Mouse (Mus musculus) ovary, postnatal 10 days (tissue): ENCODE measurements around the gene Fggy.

ENCODE experiments used
- DNase-seq: peaks from one replicate; pipeline ENCODE4 v3.0.0; 2022; ENCODE audit warnings: low spot score

The Fggy gene

GRCm38 (mm10) chr4:95784146-95784895, 227.0 kb downstream of the Fggy start:
- no peak for DNase-seq

- DNase-seq: no peak
These were observed 230.3 kb downstream of the Fggy start for GRCm38 (mm10) chr4:95787609-95788008.

DNA sequence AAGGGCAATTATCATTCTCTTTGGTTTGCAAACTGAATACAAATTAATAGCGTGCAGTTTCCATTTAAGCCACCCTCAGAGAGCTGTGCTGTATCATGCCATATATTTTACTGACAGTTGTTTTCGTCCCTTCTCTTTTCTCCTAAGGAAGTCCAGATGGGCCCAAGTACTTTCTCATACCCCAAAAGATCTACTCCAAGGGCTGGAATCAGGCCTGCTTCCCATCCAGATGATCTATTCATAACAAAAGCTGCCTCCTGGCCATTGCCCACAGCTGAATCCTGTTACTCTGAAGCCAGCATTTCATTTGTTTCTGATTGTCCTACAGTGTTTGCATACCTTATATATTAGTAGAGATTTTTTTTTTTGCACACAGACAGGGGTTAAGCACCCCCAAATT, 231.6 kb downstream of the Fggy start:
- no peak for DNase-seq

GRCm38 (mm10) chr4:95791913-95792475, 234.7 kb downstream of the Fggy start:
- no peak for DNase-seq

DNA sequence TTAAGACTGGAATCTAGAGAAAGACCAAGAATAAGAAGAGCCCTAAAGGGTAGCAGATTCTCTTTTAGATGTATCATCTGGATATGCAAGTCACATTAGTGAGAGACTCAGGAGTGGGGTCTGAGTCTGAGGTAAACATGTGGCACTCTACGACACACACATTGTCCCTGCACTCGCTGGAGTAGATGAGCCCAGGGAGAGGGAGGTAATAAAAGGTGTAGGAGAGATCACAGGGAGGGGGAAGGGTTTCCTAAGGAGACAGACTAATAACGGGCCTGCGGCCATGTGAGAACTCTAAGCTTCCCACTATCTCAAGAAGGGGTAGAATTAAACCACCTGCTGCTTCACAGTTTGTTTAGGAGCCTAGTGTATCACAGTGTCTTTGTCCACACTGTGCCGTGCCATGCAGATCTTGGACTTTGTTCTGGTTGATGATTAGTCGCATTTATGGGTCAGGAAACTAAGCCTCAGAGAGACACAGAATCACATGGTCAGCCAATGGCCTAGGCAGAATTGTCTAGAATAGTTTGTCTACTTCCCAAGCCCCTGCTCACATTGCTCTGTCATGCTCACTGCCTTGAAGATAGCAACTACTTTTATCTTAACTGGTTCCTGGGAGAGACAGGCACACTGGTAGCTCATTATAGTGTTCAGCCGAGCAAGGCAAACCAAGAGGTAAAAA, 236.5 kb downstream of the Fggy start:
- DNase-seq: no peak

GRCm38 (mm10) chr4:95794651-95795050, 237.3 kb downstream of the Fggy start:
- no peak for DNase-seq

DNA sequence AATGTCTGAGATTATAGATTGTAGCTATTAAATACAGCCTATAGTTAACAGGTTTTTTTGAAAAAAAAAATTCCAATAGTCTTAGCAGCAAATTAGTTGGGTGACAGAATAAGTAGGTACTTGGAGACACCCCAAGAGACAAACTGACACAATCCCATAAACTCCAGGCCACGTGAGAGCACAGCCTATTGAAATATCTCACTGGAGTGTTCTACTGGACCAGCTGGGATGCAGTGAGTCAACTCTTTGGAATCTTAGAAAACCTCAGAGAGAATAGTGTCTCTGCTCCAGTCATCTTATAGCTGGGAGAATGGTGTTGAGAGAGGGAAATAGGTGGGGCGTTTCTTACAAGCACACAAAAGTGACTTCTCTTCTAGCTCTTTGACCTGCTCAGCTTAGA, 238.0 kb downstream of the Fggy start:
- DNase-seq: no peak

GRCm38 (mm10) chr4:95819650-95820049, 262.3 kb downstream of the Fggy start:
- DNase-seq: no peak

- DNase-seq: no peak
These were observed 264.7 kb downstream of the Fggy start for GRCm38 (mm10) chr4:95821906-95822579.

- no peak for DNase-seq
These were observed 270.9 kb downstream of the Fggy start for GRCm38 (mm10) chr4:95828164-95828563.

GRCm38 (mm10) chr4:95830320-95830719, 273.0 kb downstream of the Fggy start:
- no peak for DNase-seq

- DNase-seq: no peak
These were observed 282.6 kb downstream of the Fggy start for GRCm38 (mm10) chr4:95839860-95840259.

- DNase-seq: no peak
These were observed 283.2 kb downstream of the Fggy start for GRCm38 (mm10) chr4:95840389-95841053.

- DNase-seq: no peak
These were observed 288.8 kb downstream of the Fggy start for GRCm38 (mm10) chr4:95845981-95846617.

- DNase-seq: no peak
These were observed 289.9 kb downstream of the Fggy start for GRCm38 (mm10) chr4:95847219-95847618.

DNA sequence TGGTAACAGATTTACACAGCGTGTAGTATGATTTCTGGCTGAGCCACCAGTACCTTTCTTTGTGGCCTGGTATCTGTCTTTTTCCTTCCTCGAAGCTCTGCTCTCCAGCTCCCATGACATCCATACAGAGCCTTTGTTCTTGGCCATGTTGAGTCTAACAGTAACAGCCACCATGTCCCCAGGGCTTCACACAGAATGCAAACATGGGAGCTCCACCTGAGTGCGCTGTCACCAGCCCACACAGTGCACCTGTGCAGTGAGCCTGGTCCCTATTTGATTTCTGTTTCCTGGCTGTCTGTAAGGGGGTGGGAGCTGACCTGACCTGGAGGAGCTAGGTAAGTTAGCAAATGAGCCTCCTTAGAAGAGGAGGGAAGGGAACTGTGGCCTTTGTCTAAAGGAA, 290.4 kb downstream of the Fggy start:
- no peak for DNase-seq

DNA sequence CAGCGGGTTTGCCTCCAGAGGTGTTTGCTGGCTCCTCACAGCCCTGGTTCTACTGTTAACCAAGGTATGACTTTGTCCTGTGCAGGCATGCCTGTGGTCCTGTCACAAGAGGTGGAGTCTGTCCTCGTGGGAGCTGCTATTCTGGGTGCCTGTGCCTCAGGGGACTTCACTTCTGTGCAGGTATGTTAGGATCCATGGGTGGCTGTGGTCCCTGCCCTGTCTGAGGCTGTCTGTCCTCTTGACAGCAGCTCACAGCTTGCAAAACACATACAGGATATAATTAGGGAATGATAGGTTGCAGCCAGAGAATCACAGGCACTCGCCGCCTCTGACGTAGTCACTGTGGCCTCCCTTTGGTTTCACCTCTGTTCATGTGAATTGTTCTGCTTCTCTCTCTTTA, 292.2 kb downstream of the Fggy start:
- DNase-seq: no peak

DNA sequence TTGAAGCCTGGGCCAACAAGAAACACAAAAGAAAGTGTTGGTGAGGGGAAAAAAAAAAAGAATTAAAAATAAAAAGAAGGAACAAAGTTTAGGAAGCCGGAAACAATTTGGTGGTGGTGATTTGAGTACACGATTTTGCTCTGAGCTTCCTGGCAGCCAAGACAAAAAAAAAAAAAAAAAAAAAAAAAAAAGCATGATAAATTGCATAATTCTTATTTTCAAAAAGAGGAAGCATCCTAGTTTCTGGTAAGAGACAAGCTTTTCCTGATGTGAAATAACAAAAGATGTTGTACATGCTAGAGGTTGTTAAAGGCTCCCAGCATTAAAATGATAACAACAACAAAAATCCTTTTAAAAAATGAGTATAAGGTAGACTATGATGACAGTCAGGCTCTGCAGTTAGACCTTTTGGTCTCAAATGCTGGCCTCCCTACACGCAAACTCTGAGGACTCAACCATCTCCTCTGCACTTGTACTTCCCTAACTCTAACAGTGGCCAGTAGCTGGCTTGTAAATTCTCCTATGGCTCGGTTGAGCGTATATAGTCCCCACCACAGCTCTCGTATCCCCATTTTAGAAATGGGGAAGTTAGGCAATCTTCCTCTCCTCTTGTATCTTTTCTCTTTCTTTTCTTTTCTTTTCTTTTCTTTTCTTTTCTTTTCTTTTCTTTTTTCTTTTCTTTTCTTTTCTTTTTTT, 292.9 kb downstream of the Fggy start:
- no peak for DNase-seq

DNA sequence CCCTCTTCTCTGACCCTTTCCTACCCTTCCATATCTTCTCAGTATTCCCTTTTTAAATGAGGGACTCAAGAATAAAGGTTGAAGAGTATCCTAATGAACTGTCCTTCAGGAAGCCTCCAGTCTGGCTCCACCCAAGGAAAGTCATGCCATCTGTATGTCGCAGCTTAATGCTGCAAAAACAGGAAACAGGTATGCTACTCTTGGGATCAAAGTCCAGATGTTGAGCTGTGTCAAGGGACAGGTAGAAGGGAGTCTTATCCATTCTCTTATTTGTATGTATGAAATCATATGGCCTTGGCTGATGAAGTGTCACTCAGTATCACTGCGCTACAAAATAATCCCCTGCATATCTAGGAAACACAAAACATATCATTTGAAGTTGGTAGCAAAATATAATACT, 294.9 kb downstream of the Fggy start:
- no peak for DNase-seq

GRCm38 (mm10) chr4:95856008-95856407, 298.7 kb downstream of the Fggy start:
- DNase-seq: no peak

DNA sequence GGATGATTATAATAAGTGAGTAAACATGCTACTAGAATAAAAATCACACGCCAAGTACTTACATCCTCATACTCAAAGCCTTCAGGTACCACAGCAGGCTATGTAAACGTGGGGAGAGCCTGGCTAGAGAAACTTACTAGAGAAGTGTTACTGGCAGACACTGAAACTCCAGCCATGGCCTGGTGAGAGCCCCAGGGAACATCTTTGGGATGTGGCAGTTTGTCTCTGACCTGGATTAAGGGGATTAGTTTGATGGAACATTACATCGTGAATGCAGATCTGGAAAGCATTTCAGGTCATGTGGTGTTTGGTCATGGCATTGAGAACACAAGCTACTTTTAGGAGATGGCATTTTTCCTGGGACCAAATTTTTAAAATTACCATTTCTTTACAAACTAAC, 303.3 kb downstream of the Fggy start:
- DNase-seq: no peak
